Mouse (Mus musculus): ENCODE measurements around the gene Ifitm1. TPM values are rescaled to one million over a fixed set of nuclear protein-coding genes. Genes with fewer than 3 reads are reported as not detected.

Ifitm1 gene
- polyA plus RNA-seq, 1 experiment: 19.9 TPM

- no peaks in the 10 kb centered on the region for H3K36me3 ChIP-seq (ENCODE audit: control insufficient read depth, insufficient read depth)
- H3K4me2 ChIP-seq (ENCODE audit: low read depth): no peak overlapping the region
- H3K4me3 ChIP-seq: no peak overlapping the region
- no peaks in the 10 kb centered on the region for H3K79me2 ChIP-seq (ENCODE audit: control insufficient read depth, insufficient read depth)
- TF ChIP-seq REST (IDR thresholded peaks at IDR 0.05; ENCODE audit: insufficient read depth, insufficient read length) (no peak), TCF3 (IDR thresholded peaks at IDR 0.05; ENCODE audit: insufficient read length, low read depth) (no peak), USF1 (IDR thresholded peaks at IDR 0.05; ENCODE audit: low read depth) (no peak), POLR2A (IDR thresholded peaks at IDR 0.05; ENCODE audit: insufficient read length, low read depth) (no peak), MYOD1 (IDR thresholded peaks at IDR 0.05; ENCODE audit: control insufficient read depth in 1 of 3, insufficient read length in 2 of 3, low read depth in 2 of 3) (no peak), POLR2AphosphoS2 (IDR thresholded peaks at IDR 0.05; ENCODE audit: insufficient read length, low read depth) (no peak), E2F4 (IDR thresholded peaks at IDR 0.05; ENCODE audit: insufficient read depth) (no peak), TCF12 (IDR thresholded peaks at IDR 0.05; ENCODE audit: insufficient read depth, poor library complexity, severe bottlenecking) (no peak), MYOG (IDR thresholded peaks at IDR 0.05; ENCODE audit: control insufficient read depth in 1 of 3, insufficient read depth in 1 of 3, insufficient read length in 2 of 3, low read depth in 2 of 3) (no peak), SRF (IDR thresholded peaks at IDR 0.05; ENCODE audit: control insufficient read depth, insufficient read length, low read depth) (no peak), MAX (IDR thresholded peaks at IDR 0.05; ENCODE audit: low read depth) (no peak), CEBPB (IDR thresholded peaks at IDR 0.05; ENCODE audit: insufficient read depth, poor library complexity, severe bottlenecking) (no peak)
- H3K27me3 ChIP-seq (ENCODE audit: control insufficient read depth, insufficient read depth, insufficient read length): peaks cover 10% of the 10 kb centered on the region
- no peak overlapping the region for H3ac ChIP-seq (ENCODE audit: control insufficient read depth, insufficient read length)
Observed at GRCm38 (mm10) chr7:140939669-140940171, 27.3 kb upstream of the Ifitm1 start.

GRCm38 (mm10) chr7:140941222-140942051 is 25.6 kb upstream of the Ifitm1 start, which contains the start of gene Pgghg:
Pgghg (plus strand) TSS chr7:140941391.
- H3K27me3 ChIP-seq (ENCODE audit: control insufficient read depth, insufficient read depth, insufficient read length): peaks cover under 1% of the 10 kb centered on the region
- TF ChIP-seq REST (IDR thresholded peaks at IDR 0.05; ENCODE audit: insufficient read depth, insufficient read length): no peak
- peak in 1 of 3 experiments; percentile 14 for TF ChIP-seq MYOD1 (IDR thresholded peaks at IDR 0.05; ENCODE audit: control insufficient read depth in 1 of 3, insufficient read length in 2 of 3, low read depth in 2 of 3)
- peak; percentile 25 for TF ChIP-seq POLR2A (IDR thresholded peaks at IDR 0.05; ENCODE audit: insufficient read length, low read depth)
- TF ChIP-seq MAX (IDR thresholded peaks at IDR 0.05; ENCODE audit: low read depth): no peak
- peak in 1 of 3 experiments; percentile 30 for TF ChIP-seq MYOG (IDR thresholded peaks at IDR 0.05; ENCODE audit: control insufficient read depth in 1 of 3, insufficient read depth in 1 of 3, insufficient read length in 2 of 3, low read depth in 2 of 3)
- H3K4me2 ChIP-seq (ENCODE audit: low read depth): peak within 1 kb of the TSS; percentile 83
- H3K36me3 ChIP-seq (ENCODE audit: control insufficient read depth, insufficient read depth): no peaks in the 10 kb centered on the region
- peak within 1 kb of the TSS; percentile 27 for H3ac ChIP-seq (ENCODE audit: control insufficient read depth, insufficient read length)
- no peaks in the 10 kb centered on the region for H3K79me2 ChIP-seq (ENCODE audit: control insufficient read depth, insufficient read depth)
- peak within 1 kb of the TSS; percentile 72 for H3K4me3 ChIP-seq

- H3K27me3 ChIP-seq (ENCODE audit: control insufficient read depth, insufficient read depth, insufficient read length): no peaks in the 10 kb centered on the region
- no peaks in the 10 kb centered on the region for H3K79me2 ChIP-seq (ENCODE audit: control insufficient read depth, insufficient read depth)
- TF ChIP-seq E2F4 (IDR thresholded peaks at IDR 0.05; ENCODE audit: insufficient read depth) (no peak), POLR2A (IDR thresholded peaks at IDR 0.05; ENCODE audit: insufficient read length, low read depth) (no peak), MYOG (IDR thresholded peaks at IDR 0.05; ENCODE audit: control insufficient read depth in 1 of 3, insufficient read depth in 1 of 3, insufficient read length in 2 of 3, low read depth in 2 of 3) (no peak), SRF (IDR thresholded peaks at IDR 0.05; ENCODE audit: control insufficient read depth, insufficient read length, low read depth) (no peak), TCF12 (IDR thresholded peaks at IDR 0.05; ENCODE audit: insufficient read depth, poor library complexity, severe bottlenecking) (no peak), MYOD1 (IDR thresholded peaks at IDR 0.05; ENCODE audit: control insufficient read depth in 1 of 3, insufficient read length in 2 of 3, low read depth in 2 of 3) (no peak), POLR2AphosphoS2 (IDR thresholded peaks at IDR 0.05; ENCODE audit: insufficient read length, low read depth) (peak; percentile 14)
- H3K4me3 ChIP-seq: peak overlapping the region; percentile 72
- peak overlapping the region; percentile 83 for H3K4me2 ChIP-seq (ENCODE audit: low read depth)
- H3ac ChIP-seq (ENCODE audit: control insufficient read depth, insufficient read length): peak overlapping the region; percentile 27
- peaks cover 5% of the 10 kb centered on the region for H3K36me3 ChIP-seq (ENCODE audit: control insufficient read depth, insufficient read depth)
Observed at GRCm38 (mm10) chr7:140942341-140942740, 24.7 kb upstream of the Ifitm1 start.

- H3K4me3 ChIP-seq: peak overlapping the region; percentile 72
- TF ChIP-seq MAX (IDR thresholded peaks at IDR 0.05; ENCODE audit: low read depth): no peak
- TF ChIP-seq E2F4 (IDR thresholded peaks at IDR 0.05; ENCODE audit: insufficient read depth): no peak
- H3ac ChIP-seq (ENCODE audit: control insufficient read depth, insufficient read length): peak overlapping the region; percentile 27
- H3K27me3 ChIP-seq (ENCODE audit: control insufficient read depth, insufficient read depth, insufficient read length): no peaks in the 10 kb centered on the region
- peak overlapping the region; percentile 83 for H3K4me2 ChIP-seq (ENCODE audit: low read depth)
- no peaks in the 10 kb centered on the region for H3K79me2 ChIP-seq (ENCODE audit: control insufficient read depth, insufficient read depth)
- peaks cover 9% of the 10 kb centered on the region for H3K36me3 ChIP-seq (ENCODE audit: control insufficient read depth, insufficient read depth)
Observed at GRCm38 (mm10) chr7:140942811-140943210, 24.2 kb upstream of the Ifitm1 start.

- Histone ChIP-seq H3K4me2 (ENCODE audit: low read depth) (no peak overlapping the region), H3K36me3 (ENCODE audit: control insufficient read depth, insufficient read depth) (peaks cover 14% of the 10 kb centered on the region), H3K27me3 (ENCODE audit: control insufficient read depth, insufficient read depth, insufficient read length) (no peaks in the 10 kb centered on the region), H3ac (ENCODE audit: control insufficient read depth, insufficient read length) (no peak overlapping the region), H3K79me2 (ENCODE audit: control insufficient read depth, insufficient read depth) (no peaks in the 10 kb centered on the region), H3K4me3 (no peak overlapping the region)
- TF ChIP-seq TCF12 (IDR thresholded peaks at IDR 0.05; ENCODE audit: insufficient read depth, poor library complexity, severe bottlenecking) (no peak), MAX (IDR thresholded peaks at IDR 0.05; ENCODE audit: low read depth) (no peak), USF1 (IDR thresholded peaks at IDR 0.05; ENCODE audit: low read depth) (no peak), SRF (IDR thresholded peaks at IDR 0.05; ENCODE audit: control insufficient read depth, insufficient read length, low read depth) (no peak), POLR2A (IDR thresholded peaks at IDR 0.05; ENCODE audit: insufficient read length, low read depth) (no peak), MYOG (IDR thresholded peaks at IDR 0.05; ENCODE audit: control insufficient read depth in 1 of 3, insufficient read depth in 1 of 3, insufficient read length in 2 of 3, low read depth in 2 of 3) (no peak), REST (IDR thresholded peaks at IDR 0.05; ENCODE audit: insufficient read depth, insufficient read length) (no peak), POLR2AphosphoS2 (IDR thresholded peaks at IDR 0.05; ENCODE audit: insufficient read length, low read depth) (no peak), MYOD1 (IDR thresholded peaks at IDR 0.05; ENCODE audit: control insufficient read depth in 1 of 3, insufficient read length in 2 of 3, low read depth in 2 of 3) (no peak), CEBPB (IDR thresholded peaks at IDR 0.05; ENCODE audit: insufficient read depth, poor library complexity, severe bottlenecking) (no peak), E2F4 (IDR thresholded peaks at IDR 0.05; ENCODE audit: insufficient read depth) (no peak)
Observed at GRCm38 (mm10) chr7:140943356-140943755, 23.7 kb upstream of the Ifitm1 start.

All from myocyte (in vitro differentiated cells).